Comparison of ENCODE assay signal across 20 mouse cellular contexts in genomic region chr3:62464276-62464675, GRCm38 (mm10). TPM values are rescaled to one million over a fixed set of nuclear protein-coding genes. Genes with fewer than 3 reads are reported as not detected.
DNase-seq lines count a peak whose midpoint lies in the region; ATAC-seq and TF ChIP-seq lines count a peak whose summit lies in the region.
"Had no signal": no experiment of that assay in that cellular context is flagged by ENCODE, and none has a peak within 500 bp of the region (broad histone marks: within the 10 kb centered on the region; RNA-seq: fewer than 3 reads in every experiment).

No protein-coding gene starts in this region.

- no peaks in the 10 kb centered on the region for H3K9me3 ChIP-seq in megakaryocyte, embryonic 14.5 days
- no peaks in the 10 kb centered on the region for H3K9me3 ChIP-seq in intestine, embryonic 15.5 days
- no peaks in the 10 kb centered on the region for H3K9me3 ChIP-seq in liver, embryonic 14.5 days (ENCODE audit: control insufficient read depth, low read length)
- H3K9me3 ChIP-seq: embryonic facial prominence, embryonic 15.5 days; forebrain, embryonic 10.5 days; heart, embryonic 13.5 days had no signal

- H3K9ac ChIP-seq in intestine, embryonic 15.5 days, result no peak overlapping the region
- H3K9ac ChIP-seq in liver, embryonic 14.5 days (replicated peaks), result no peak overlapping the region
- H3K9ac ChIP-seq: embryonic facial prominence, embryonic 15.5 days; heart, embryonic 13.5 days had no signal

- 62% methylated on average over 3 of the region's 3 CpGs for WGBS in intestine, embryonic 15.5 days
- 33% methylated on average over 3 of the region's 3 CpGs for WGBS in liver, embryonic 14.5 days (ENCODE audit: insufficient replicate concordance)

- ATAC-seq in megakaryocyte, adult 5-6 weeks (ENCODE audit: poor library complexity, severe bottlenecking), result no peak
- ATAC-seq in intestine, embryonic 15.5 days, result peak; percentile 51; the same call in 1 of the 2 replicates
- peak; percentile 35; the same call in 1 of the 2 replicates for ATAC-seq in liver, embryonic 14.5 days (ENCODE audit: insufficient read depth)
- ATAC-seq: forebrain, embryonic 14.5 days; hindbrain, embryonic 16.5 days had no signal

- peak overlapping the region; percentile 31 for H3K4me3 ChIP-seq in megakaryocyte, embryonic 14.5 days (replicated peaks)
- H3K4me3 ChIP-seq in intestine, embryonic 15.5 days (replicated peaks), result no peak overlapping the region
- H3K4me3 ChIP-seq in liver, embryonic 14.5 days (ENCODE audit: insufficient read depth in 1 of 2, low read depth in 2 of 2, low read length in 2 of 2), result no peak overlapping the region
- no peak overlapping the region for H3K4me3 ChIP-seq in left cerebral cortex, adult 2 months
- H3K4me3 ChIP-seq: embryonic facial prominence, embryonic 15.5 days; erythroblast, embryonic 14.5 days; forebrain, embryonic 10.5 days; heart, embryonic 13.5 days had no signal

- peaks cover 95% of the 10 kb centered on the region for H3K36me3 ChIP-seq in megakaryocyte, embryonic 14.5 days (replicated peaks; ENCODE audit: low read length)
- peaks cover 16% of the 10 kb centered on the region; the same call in 1 of the 2 replicates for H3K36me3 ChIP-seq in intestine, embryonic 15.5 days
- H3K36me3 ChIP-seq in liver, embryonic 14.5 days (replicated peaks; ENCODE audit: control insufficient read depth, insufficient read depth, low read depth), result peaks cover 24% of the 10 kb centered on the region

- H3K27me3 ChIP-seq in megakaryocyte, embryonic 14.5 days (replicated peaks), result no peaks in the 10 kb centered on the region
- H3K27me3 ChIP-seq in intestine, embryonic 15.5 days (replicated peaks), result no peaks in the 10 kb centered on the region
- no peaks in the 10 kb centered on the region for H3K27me3 ChIP-seq in liver, embryonic 14.5 days (ENCODE audit: control insufficient read depth, insufficient read depth, low read length)
- H3K27me3 ChIP-seq: embryonic facial prominence, embryonic 15.5 days; heart, embryonic 13.5 days had no signal

- no peak overlapping the region for H3K27ac ChIP-seq in intestine, embryonic 15.5 days
- no peak overlapping the region for H3K27ac ChIP-seq in liver, embryonic 14.5 days
- no peak overlapping the region for H3K27ac ChIP-seq in left cerebral cortex, adult 2 months
- H3K27ac ChIP-seq: embryonic facial prominence, embryonic 15.5 days; forebrain, embryonic 10.5 days; heart, embryonic 13.5 days had no signal

- TF ChIP-seq EP300 in liver, embryonic 14.5 days (IDR thresholded peaks at IDR 0.05; ENCODE audit: low read depth), result no peak

- intact Hi-C loops in left cerebral cortex, adult 2 months (cut with DNase I), result loop anchor here (5.0 kb wide), 1 partner anchor 33 kb away; no protein-coding TSS in a partner anchor

- no peak overlapping the region for H3K4me2 ChIP-seq in intestine, embryonic 15.5 days (replicated peaks)
- no peak overlapping the region for H3K4me2 ChIP-seq in liver, embryonic 14.5 days (ENCODE audit: low read depth)
- H3K4me2 ChIP-seq: embryonic facial prominence, embryonic 15.5 days; heart, embryonic 13.5 days had no signal

- TF ChIP-seq CTCF in liver, embryonic 14.5 days (IDR thresholded peaks at IDR 0.05; ENCODE audit: low read depth), result no peak
- TF ChIP-seq CTCF in left cerebral cortex, adult 2 months (IDR thresholded peaks at IDR 0.05), result no peak

- H3K4me1 ChIP-seq in megakaryocyte, embryonic 14.5 days, result peaks cover 28% of the 10 kb centered on the region
- no peaks in the 10 kb centered on the region for H3K4me1 ChIP-seq in intestine, embryonic 15.5 days (replicated peaks)
- peaks cover 0 to 2% of the 10 kb centered on the region in 2 experiments; a peak in 1 of 4 replicates for H3K4me1 ChIP-seq in liver, embryonic 14.5 days (replicated peaks; ENCODE audit: control insufficient read depth in 2 of 2, insufficient read depth in 2 of 2, low read length in 1 of 2)
- H3K4me1 ChIP-seq: embryonic facial prominence, embryonic 15.5 days; forebrain, embryonic 10.5 days; heart, embryonic 13.5 days had no signal

- peak in 1 of 3 experiments; percentile 0 for DNase-seq in liver, embryonic 14.5 days (ENCODE audit: low read depth in 3 of 3, low spot score in 3 of 3)
- DNase-seq in urinary bladder, postnatal 14 days (ENCODE audit: low spot score), result no peak
- no peak for DNase-seq in left cerebral cortex, adult 2 months (ENCODE audit: extremely low spot score in 1 of 2, low spot score in 2 of 2)
- DNase-seq in adrenal gland, postnatal 36 days, result no peak
- DNase-seq: adrenal gland, postnatal 10 days; cerebellum, adult 18-20 months; cerebellum, adult 9-11 months; embryo, embryonic 11 days; gastrocnemius, postnatal 36 days; heart, adult 11 months; heart, postnatal 36 days had no signal

RNA-seq across cellular contexts. Expression of gene Dhx36, which starts 42.5 kb away (rescaled TPM):
- 1.5 and 1.7 TPM in 2 replicates for polyA plus RNA-seq in megakaryocyte, embryonic 14.5 days (2012; ENCODE audit: insufficient read depth, low replicate concordance)
- 30.9 and 31.9 TPM in 2 replicates for total RNA-seq in megakaryocyte, adult 5-6 weeks (2015)
- 33.0 and 37.4 TPM in 2 replicates for total RNA-seq in megakaryocyte, adult 5-6 weeks (2017)
- 20.6 and 21.7 TPM in 2 replicates for polyA plus RNA-seq in intestine, embryonic 15.5 days (2015; fragmentation: Nextera tagmentation; extraction: Ambion mirVana)
- polyA plus RNA-seq in liver, embryonic 14.5 days (2012; rRNA removed), result 5.6 and 8.7 TPM in 2 replicates
- polyA plus RNA-seq in liver, embryonic 14.5 days (2014; fragmentation: Nextera tagmentation; extraction: Ambion mirVana), result 10.6 and 11.9 TPM in 2 replicates
- total RNA-seq in left cerebral cortex, adult 2 months (2021), result 10 to 100 TPM; 53.7 to 55.3 TPM
- total RNA-seq in adrenal gland, postnatal 36 days (2021), result 10 to 100 TPM; 35.7 to 36.1 TPM
